Mouse (Mus musculus): Measurements from ENCODE around the gene Cdkn1a.

- TF ChIP-seq CTCF (conservative IDR thresholded peaks at IDR 0.05; ENCODE audit: low read length) = no peak
- TF ChIP-seq NANOG (IDR thresholded peaks at IDR 0.05; ENCODE audit: borderline replicate concordance, low read length) = no peak
- no peak for TF ChIP-seq POU5F1 (IDR thresholded peaks at IDR 0.05; ENCODE audit: borderline replicate concordance, low read length)
Measured at GRCm38 (mm10) chr17:29094310-29095181, 3.8 kb downstream of the Cdkn1a start.
